Mouse (Mus musculus) T-helper 17 cell (primary cell): ENCODE results near the gene Rps27.

Experiments used
- in situ Hi-C, 2 experiments: fragments of 300-600 bp; cut with MboI, MseI; formaldehyde crosslinking; loops; 1 replicate in 1 of 2; 2 replicates in 1 of 2; pipeline ENCODE4 v1.15.1; 2025; ENCODE audit warnings: high pct_unique_total_duplicates in 2 of 2

Rps27 gene

DNA sequence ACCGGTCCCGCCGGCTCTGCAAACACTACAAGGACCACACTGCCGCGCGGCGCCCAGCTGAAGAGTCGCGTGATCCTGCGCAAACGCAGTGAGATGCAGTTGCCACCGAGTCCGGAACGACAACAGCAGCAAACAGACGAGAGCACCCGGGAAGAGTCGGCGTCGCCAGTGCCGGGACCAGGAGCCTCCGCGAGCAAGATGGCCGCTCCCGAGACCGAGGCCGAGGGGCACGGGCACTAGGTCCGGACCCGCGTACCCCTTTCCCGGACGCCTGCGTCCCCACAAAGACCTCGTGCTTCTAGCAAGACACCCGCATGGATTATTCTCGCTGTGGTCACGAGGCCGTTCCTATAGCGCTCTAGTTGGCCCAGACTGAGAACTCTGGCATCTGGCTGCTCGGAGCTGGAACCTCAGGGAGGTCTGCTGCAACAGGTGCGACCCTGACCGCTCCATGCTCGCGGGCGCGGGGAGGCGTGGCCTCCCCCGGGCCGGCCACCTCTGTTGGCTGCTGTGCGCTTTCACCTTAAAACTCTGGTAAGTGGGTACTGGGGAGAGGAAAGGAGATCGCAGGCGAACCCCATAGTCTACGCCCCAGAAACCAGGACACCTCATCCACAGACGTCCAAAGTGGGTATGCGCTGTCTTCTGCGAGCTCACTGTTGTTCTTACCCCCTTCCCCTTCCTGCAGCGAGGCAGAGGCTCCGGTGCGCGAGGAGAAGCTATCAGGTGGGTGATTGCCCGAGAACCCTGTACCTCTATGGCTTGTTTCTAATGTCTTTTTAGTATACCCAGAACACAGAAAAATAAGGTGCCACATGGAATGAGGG lies 18.3 kb upstream of the Rps27 start, which contains the start of gene Jtb:
Jtb (plus strand) TSS at position 91 of the 827 bp plus-strand sequence.
- in situ Hi-C loops, result no loop called here

DNA sequence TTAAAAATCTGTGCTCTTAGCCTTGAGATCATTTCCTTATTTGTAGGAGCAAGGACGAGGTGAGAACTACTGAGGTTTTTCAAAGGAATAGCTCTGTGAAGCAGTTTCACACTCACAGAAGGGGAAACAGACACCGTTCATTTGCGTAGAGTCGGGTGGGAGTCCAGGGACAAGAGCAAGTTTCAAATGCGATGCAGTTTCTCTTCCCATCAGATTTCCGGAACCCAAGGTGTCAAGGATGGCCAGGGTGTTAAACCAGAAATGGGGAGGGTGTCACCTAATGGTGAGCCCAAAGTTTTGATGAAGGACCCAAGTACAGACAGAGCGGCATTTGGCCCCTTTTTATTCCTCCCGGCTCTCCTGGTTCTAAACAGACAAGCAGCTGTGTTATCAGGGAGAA lies 17.6 kb upstream of the Rps27 start:
- in situ Hi-C loops, result no loop called here

DNA sequence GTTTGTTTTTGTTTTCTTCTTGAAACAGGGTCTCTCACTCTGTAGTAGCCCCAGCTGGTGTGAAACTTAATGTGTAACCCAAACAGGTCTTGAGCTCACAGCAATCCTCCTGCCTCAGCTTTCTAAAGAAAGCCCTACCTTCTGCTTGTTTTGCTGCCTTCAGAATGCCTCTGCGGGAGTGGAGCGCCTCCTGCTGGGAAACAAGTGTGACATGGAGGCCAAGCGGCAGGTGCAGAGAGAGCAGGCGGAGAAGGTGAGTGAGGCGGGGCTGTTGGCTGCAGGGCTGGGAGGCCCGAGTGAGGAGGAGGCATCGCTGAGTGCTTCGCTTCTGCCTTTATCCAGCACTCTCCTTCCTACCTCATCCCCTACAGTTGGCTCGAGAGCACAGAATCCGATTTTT lies 10.9 kb upstream of the Rps27 start:
- in situ Hi-C loops, result loop anchor here (5.0 kb wide), 2 partner anchors 148 to 153 kb away; no protein-coding TSS in a partner anchor

- in situ Hi-C loops, result loop anchor here (5.0 kb wide), 2 partner anchors 149 to 154 kb away; no protein-coding TSS in a partner anchor
Observed at GRCm38 (mm10) chr3:90222941-90223340, 9.5 kb upstream of the Rps27 start.

GRCm38 (mm10) chr3:90222455-90222854 lies 9.0 kb upstream of the Rps27 start:
- in situ Hi-C loops, result loop anchor here (5.0 kb wide), 2 partner anchors 150 to 155 kb away; no protein-coding TSS in a partner anchor

DNA sequence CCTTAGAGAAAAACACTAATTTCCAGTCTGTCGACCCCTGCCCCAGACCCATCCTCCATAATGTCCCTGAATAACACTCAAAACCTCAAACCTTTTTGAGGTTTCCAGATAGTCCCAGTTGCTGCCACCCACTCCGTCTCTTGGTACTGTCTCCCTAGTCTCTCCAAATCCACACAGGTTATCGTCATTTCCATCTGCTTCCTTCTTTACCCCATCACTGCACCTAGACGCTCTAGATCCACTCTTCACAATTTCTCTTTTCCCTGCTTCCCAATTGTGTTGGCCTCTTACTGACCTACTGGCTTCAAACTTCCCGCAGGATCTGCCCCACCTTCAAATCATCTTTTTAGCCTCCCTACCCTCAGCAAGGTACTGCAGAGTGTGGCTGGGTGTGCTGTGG lies 7.7 kb upstream of the Rps27 start:
- in situ Hi-C loops, result loop anchor here (5.0 kb wide), 2 partner anchors 151 to 156 kb away; no protein-coding TSS in a partner anchor

GRCm38 (mm10) chr3:90220531-90220951 lies 7.1 kb upstream of the Rps27 start:
- in situ Hi-C loops, result loop anchor here (5.0 kb wide), 2 partner anchors 152 to 157 kb away; no protein-coding TSS in a partner anchor

DNA sequence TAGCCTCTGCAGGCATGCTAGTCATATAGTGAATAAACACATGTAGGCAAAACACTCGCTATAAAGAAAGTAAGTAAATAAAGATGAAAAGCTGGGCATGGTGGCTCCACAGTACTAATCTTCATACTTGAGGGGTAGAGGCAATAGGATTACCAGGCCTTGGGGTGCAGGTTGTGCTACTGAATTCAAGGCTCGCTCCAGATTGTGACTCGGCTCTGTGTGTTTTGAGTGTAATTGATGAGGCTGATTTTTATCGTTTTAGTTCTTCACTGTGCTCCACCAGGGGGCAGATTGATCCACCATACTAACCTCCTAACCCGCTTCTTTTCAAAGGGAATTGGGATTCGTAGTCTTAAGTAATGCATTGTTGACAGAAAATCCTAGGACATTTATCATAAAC lies 6.6 kb upstream of the Rps27 start:
- in situ Hi-C loops, result loop anchor here (5.0 kb wide), 2 partner anchors 152 to 157 kb away; no protein-coding TSS in a partner anchor

DNA sequence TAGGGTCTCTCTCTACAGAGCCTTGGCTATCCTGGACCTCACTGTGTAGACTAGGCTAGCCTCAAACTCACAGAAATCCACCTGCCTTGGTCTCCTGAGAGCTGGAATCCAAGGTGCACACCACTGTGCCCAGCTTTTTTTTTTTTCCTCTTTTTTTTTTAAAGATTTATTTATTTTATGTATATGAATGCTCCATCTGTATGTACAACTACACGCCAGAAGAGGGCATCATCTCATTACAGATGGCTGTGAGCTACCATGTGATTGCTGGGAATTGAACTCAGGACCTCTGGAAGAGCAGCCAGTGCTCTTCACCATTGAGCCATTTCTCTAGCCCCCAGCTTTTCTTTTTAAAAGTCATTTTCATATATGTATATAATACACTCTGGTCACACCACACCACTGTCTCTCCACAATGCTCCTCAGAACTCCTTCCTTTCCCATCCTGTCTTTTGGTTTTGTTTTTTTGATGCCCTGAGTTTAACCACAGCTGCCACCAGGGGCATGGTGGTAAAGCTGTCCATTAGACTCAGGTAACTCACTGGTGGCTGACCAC lies 2.5 kb upstream of the Rps27 start:
- in situ Hi-C loops, result no loop called here

DNA sequence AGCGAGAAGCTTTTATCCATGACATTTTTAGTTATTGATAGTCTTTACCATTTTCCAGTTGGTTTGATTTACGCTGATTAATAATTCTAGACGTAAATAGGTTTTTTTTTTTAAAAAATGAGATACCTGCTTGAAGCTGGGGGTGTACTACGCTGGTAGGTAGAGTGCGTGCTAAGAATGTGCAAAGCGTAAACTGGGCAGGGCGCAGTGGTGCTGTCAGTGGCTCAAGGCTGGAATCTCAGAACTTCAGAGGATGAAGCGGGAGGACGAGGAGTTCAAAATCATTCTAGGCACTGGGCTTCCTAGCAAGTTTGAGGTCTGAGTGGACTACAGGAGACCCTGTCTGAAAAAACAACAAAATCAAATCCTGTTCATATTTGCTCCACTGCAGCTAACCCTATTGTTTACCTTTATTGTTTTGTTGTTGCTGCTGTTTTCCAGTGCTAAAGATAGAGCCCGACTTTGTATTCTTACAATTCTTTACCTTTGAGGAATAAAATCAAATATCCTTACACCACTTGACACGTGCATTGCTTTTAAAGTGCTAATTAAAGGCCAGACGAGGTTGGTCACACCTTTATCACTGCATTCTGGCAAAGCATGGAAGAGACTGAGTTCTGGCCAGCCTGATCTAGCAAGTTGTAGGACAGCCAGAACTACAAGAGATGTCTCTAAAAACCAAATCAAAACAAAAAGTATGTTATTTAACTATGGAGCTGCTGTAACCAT lies 669 bp upstream of the Rps27 start:
- in situ Hi-C loops, result no loop called here

DNA sequence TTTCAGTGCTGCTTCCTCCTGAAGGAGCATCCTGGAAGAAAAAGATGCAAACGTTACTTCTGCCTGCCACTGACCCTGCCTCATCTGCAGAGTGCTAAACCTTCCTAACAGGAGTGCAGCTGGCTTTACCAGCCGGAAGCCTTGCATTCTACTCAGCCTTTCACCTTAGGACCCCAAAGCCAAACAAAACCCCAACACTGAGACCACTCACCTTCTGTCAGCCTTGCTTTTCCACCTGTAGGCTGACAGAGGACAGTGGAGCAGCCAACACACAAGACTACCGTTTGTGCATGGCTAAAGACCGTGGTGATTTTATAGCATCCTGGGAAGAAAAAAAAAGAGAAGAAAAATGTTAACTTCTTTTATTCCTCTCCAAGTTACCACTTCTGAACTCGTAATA lies 728 bp downstream of the Rps27 start:
- in situ Hi-C loops, result no loop called here

GRCm38 (mm10) chr3:90211475-90212398 lies 1.7 kb downstream of the Rps27 start:
- in situ Hi-C loops, result no loop called here

- in situ Hi-C loops, result no loop called here
Observed at GRCm38 (mm10) chr3:90209908-90210566, 3.4 kb downstream of the Rps27 start.

DNA sequence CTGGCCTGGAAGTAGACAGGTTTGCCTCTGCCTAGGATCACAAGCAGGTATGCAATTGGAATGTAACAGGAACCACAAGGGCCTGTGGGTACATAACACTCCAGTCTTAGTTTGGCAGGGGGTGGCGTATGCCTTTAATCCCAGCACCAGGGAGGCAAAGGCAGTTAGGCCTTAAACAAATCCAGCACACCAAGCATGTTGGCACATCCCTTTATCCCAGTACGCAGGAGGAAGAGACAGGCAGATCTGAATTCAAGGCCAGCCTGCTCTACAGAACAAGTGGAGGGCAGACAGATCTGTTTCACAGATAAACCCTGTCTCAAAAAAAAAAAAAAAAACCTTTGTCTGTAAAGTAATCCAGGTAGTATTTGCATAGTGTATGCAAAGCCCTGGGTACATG lies 4.8 kb downstream of the Rps27 start:
- in situ Hi-C loops, result no loop called here

GRCm38 (mm10) chr3:90204582-90204981 lies 8.9 kb downstream of the Rps27 start:
- in situ Hi-C loops, result no loop called here

DNA sequence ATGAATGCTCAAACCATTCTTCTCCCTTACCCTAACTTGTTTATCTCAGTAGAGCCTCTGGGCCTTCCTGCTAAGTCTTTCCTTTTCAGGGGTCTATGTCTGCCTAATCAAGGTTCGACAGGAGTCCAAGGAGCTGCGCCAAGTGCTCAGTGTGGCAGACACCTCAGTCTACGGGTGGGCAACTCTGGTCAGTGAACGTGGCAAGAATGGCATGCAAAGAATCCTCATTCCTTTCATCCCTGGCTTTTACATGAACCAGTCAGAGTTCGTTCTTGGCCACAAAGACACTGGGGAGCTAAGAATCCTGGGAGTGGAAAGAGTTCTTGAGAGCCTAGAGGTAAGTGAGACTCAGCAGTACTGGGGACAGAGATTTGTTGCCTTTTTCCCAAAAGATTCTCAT lies 9.8 kb downstream of the Rps27 start:
- in situ Hi-C loops, result no loop called here

DNA sequence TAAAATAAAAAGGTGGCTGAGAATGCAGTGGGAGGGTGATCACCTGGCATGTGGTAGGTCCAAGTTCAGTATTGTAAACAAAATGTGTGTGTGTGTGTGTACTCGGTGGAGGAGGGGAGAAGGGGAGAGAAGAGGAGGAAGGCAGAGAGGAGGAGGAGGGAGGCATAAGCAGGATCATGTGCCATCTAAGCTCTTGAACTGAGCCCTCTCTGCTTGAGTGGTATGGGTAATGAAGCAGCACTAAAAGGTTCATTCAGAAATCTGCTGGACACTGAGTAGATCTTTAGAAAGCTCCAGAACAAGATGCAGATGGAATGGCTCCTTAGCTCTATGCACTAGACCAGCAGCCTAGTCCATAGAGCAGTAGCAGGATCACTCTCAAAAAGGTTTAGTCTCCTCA lies 10.6 kb downstream of the Rps27 start:
- in situ Hi-C loops, result no loop called here

DNA sequence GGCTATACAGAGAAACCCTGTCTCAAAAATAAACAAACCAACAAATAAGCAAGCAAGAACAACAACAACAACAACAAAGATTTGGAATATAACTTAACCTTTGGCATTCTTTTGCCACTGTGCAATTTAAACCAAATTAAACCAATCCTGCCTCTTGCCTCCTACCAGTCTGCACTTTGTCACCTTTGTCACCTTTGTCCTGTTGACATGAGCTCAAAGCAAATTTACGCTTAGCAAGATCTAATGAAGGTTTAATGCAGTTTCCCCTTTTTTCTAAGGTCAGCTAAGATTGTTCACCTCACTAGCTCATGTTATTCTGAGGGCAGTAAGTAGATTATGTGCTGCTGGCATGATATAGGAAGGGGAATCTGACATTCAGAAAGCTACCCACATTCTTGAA lies 15.9 kb downstream of the Rps27 start:
- in situ Hi-C loops, result no loop called here

DNA sequence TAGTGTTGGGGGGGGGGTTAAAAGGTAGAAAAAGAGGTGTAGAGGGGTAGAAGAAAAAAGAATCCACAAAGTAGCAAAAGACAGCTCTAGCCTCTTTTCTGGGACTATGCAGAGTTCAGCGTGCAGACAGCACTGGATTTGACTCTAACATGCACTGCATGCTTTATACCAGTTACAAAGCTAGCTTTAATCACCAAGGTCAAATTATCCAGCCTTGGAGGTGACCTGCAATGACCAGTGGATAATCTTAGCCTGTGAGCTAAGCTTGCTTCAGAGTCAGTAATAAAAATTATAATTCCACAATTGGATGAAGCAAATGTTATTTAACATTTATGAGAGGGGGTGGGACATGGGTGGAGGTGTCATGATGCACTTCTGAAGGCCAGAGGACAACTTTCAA lies 17.8 kb downstream of the Rps27 start:
- in situ Hi-C loops, result no loop called here

- in situ Hi-C loops, result no loop called here
Observed at GRCm38 (mm10) chr3:90194759-90195158, 18.7 kb downstream of the Rps27 start.
